Mouse (Mus musculus): Measurements from ENCODE around the gene Lipc. TPM values are rescaled to one million over a fixed set of nuclear protein-coding genes. Genes with fewer than 3 reads are reported as not detected.

Gene Lipc
- polyA plus RNA-seq, 1 experiment from 2014 or later = not detected

DNA sequence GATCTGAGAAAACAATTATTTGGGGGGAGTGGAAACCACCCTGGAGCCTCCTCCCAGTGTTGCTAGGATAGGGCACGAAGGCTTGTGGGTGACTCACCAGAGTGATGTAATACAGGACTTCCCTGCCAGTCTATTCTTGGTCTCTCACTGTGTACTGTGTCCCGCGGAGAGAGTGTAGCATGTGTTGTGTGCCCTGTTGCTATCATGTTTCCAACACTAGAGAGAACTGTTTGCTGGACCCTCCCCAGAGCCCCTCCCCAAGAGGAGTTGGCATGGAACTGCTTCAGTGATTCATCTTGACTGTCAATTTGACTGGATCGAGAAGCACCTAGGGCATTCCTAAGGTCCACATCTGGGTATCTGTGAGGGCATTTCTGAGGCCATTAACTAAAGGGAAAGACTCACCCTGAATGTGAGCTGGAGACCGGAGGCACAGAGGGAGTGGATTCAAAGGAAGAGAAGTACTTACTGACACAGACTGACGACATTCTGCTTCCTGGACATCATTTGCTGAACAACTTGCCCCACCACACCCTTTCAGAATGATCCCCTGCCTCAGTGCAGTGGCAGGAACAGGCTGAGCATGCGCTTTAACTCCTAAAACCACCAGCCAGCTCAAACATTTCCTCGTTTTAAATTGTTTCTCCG is 9.2 kb downstream of the Lipc start:
- Histone ChIP-seq H3K9me3 (ENCODE audit: control insufficient read depth, low read length) (no peaks in the 10 kb centered on the region), H3K4me1 (replicated peaks; ENCODE audit: control insufficient read depth, insufficient read depth, low read length) (no peaks in the 10 kb centered on the region), H3K4me3 (ENCODE audit: low read depth, low read length) (no peak overlapping the region), H3K27me3 (ENCODE audit: control insufficient read depth, insufficient read depth, low read length) (no peaks in the 10 kb centered on the region), H3K4me2 (ENCODE audit: low read depth, low read length, severe bottlenecking) (no peak overlapping the region), H3K27ac (ENCODE audit: low read depth, low read length) (no peak overlapping the region), H3K36me3 (ENCODE audit: control insufficient read depth, insufficient read depth, low read length) (no peaks in the 10 kb centered on the region), H3K9ac (ENCODE audit: low read length) (no peak overlapping the region)
- no peak for ATAC-seq (replicated peaks; ENCODE audit: low FRiP score)
- WGBS = 86% methylated on average over 9 of the region's 9 CpGs
- DNase-seq (ENCODE audit: low spot score) = no peak

DNA sequence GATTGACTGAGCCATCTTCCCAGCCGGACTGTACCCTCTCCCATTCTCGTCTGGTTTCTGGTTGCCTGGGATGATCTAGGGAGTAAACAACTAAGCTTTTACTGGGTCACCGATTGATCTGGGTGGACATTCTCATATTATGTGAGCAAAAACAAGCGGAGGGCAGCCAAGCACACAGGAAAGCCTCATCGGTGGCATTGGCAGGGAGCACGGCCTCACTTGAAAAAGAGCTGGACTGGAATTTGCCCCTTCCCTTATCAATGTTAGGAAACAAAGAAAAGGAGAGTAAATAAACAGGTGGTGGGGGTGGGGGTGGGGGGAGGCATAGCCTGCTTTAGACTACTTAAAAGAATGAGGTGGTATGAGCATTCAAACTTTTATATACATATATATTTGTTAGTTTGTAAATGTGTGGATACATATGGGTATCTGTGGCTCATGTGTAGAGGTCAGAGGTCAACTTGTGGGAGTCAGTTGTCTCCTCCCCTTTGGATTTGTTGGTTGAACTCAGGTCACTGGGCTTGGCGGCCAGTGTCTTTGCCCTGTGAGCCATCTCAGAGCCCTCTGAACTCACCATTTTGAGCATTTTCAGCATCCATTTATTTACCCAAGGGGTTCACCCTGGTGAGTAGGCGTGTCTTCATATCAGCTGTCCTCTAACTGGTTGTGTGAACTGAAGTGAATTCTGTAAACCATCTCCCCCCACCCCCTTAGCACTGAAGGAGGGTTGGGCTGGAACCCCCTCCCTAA is 12.1 kb downstream of the Lipc start:
- DNase-seq (ENCODE audit: low spot score) = no peak
- H3K4me2 ChIP-seq (ENCODE audit: low read depth, low read length, severe bottlenecking) = no peak overlapping the region
- H3K9ac ChIP-seq (ENCODE audit: low read length) = no peak overlapping the region
- no peaks in the 10 kb centered on the region for H3K9me3 ChIP-seq (ENCODE audit: control insufficient read depth, low read length)
- no peaks in the 10 kb centered on the region for H3K4me1 ChIP-seq (replicated peaks; ENCODE audit: control insufficient read depth, insufficient read depth, low read length)
- no peak overlapping the region for H3K4me3 ChIP-seq (ENCODE audit: low read depth, low read length)
- no peaks in the 10 kb centered on the region for H3K27me3 ChIP-seq (ENCODE audit: control insufficient read depth, insufficient read depth, low read length)
- 88% methylated on average over 8 of the region's 8 CpGs for WGBS
- no peaks in the 10 kb centered on the region for H3K36me3 ChIP-seq (ENCODE audit: control insufficient read depth, insufficient read depth, low read length)
- no peak for ATAC-seq (replicated peaks; ENCODE audit: low FRiP score)
- H3K27ac ChIP-seq (ENCODE audit: low read depth, low read length) = no peak overlapping the region

DNA sequence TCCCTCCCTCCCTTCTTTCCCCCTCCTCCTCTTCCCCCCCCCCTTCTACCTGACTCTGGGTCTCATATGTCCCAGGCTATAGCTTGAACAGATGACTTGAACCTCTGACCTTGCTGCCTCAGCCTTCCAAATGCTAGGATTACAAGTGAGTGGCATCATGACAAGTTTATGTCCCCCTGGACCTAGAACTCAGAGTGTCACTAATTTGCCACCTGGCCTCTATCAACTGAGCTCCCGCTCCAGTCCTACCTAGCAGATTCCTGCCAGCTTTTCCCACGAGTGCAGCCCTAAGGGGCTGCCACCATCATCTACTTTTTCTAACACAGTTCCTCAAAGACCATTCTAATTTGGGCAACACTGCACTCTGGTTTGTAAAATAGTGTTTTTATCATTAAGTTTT is 13.2 kb downstream of the Lipc start:
- H3K9me3 ChIP-seq (ENCODE audit: control insufficient read depth, low read length) = no peaks in the 10 kb centered on the region
- no peak overlapping the region for H3K27ac ChIP-seq (ENCODE audit: low read depth, low read length)
- WGBS = 83% methylated on average over 2 of the region's 2 CpGs
- H3K27me3 ChIP-seq (ENCODE audit: control insufficient read depth, insufficient read depth, low read length) = no peaks in the 10 kb centered on the region
- no peak for ATAC-seq (replicated peaks; ENCODE audit: low FRiP score)
- H3K9ac ChIP-seq (ENCODE audit: low read length) = no peak overlapping the region
- H3K36me3 ChIP-seq (ENCODE audit: control insufficient read depth, insufficient read depth, low read length) = no peaks in the 10 kb centered on the region
- H3K4me2 ChIP-seq (ENCODE audit: low read depth, low read length, severe bottlenecking) = no peak overlapping the region
- no peak for DNase-seq (ENCODE audit: low spot score)
- no peak overlapping the region for H3K4me3 ChIP-seq (ENCODE audit: low read depth, low read length)
- H3K4me1 ChIP-seq (replicated peaks; ENCODE audit: control insufficient read depth, insufficient read depth, low read length) = no peaks in the 10 kb centered on the region

DNA sequence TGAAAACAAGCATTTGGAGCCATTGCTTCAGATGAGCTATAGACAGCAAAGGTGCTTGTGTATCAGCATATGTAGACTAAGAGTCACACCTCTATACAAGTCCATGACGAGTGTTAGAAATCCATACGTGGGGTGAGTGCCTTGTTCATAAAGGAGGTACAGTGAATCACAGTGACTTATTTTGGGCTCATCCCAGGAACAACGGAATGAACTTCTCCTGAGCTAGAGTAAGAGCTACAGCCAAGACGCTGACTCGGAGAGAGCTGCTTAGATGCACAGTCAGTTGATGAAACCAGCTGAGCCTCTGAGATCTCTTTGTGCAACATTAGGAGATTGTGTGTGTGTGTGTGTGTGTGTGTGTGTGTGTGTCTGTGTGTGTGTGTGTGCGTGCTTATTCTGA is 13.9 kb downstream of the Lipc start:
- WGBS = 90% methylated on average over 6 of the region's 6 CpGs
- no peak overlapping the region for H3K9ac ChIP-seq (ENCODE audit: low read length)

DNA sequence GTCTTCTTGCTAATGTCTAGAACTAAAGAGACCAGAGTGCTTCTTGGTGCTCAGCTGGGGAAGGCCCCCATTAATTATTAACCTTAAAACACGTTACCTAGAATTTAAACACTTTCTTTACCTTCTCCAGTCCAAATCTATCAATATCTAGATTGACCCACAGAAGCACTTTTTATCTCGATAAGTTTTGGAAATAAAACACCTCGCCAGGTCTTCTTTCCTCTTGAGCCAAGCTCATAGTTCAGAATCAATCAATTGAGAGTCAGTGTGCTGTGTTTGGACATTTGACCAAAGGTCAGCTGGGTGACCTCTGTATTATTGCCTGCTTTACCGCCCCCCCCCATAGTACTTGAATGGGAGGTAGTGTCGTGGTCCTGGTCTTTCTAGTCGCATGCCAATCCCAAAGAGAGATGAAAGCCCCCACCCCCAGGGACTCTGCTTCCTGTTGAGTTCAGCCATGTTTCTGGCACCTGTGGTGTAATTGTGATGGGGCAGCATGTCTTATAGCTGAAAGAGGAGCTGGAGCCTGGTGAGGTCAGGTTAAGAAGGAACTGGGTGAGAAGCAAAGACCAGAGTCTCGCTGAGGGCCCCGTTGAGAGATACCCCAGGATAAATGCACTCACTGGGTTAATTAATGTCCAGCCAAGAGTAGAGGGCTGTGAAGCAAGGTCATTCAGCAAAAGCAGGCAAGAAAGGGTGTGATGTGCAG is 17.3 kb downstream of the Lipc start:
- Histone ChIP-seq H3K9ac (ENCODE audit: low read length) (no peak overlapping the region), H3K27me3 (ENCODE audit: control insufficient read depth, insufficient read depth, low read length) (no peaks in the 10 kb centered on the region), H3K4me2 (ENCODE audit: low read depth, low read length, severe bottlenecking) (no peak overlapping the region), H3K27ac (ENCODE audit: low read depth, low read length) (no peak overlapping the region), H3K4me3 (ENCODE audit: low read depth, low read length) (no peak overlapping the region), H3K4me1 (replicated peaks; ENCODE audit: control insufficient read depth, insufficient read depth, low read length) (no peaks in the 10 kb centered on the region), H3K36me3 (ENCODE audit: control insufficient read depth, insufficient read depth, low read length) (no peaks in the 10 kb centered on the region), H3K9me3 (ENCODE audit: control insufficient read depth, low read length) (no peaks in the 10 kb centered on the region)
- ATAC-seq (replicated peaks; ENCODE audit: low FRiP score) (no peak), DNase-seq (ENCODE audit: low spot score) (no peak)
- 64% methylated on average over 8 of the region's 8 CpGs for WGBS

More for the DNA sequence above, 13.9 kb downstream of the Lipc start:
- Histone ChIP-seq H3K9me3 (ENCODE audit: control insufficient read depth, low read length) (no peaks in the 10 kb centered on the region), H3K4me2 (ENCODE audit: low read depth, low read length, severe bottlenecking) (no peak overlapping the region), H3K27me3 (ENCODE audit: control insufficient read depth, insufficient read depth, low read length) (no peaks in the 10 kb centered on the region), H3K4me1 (replicated peaks; ENCODE audit: control insufficient read depth, insufficient read depth, low read length) (no peaks in the 10 kb centered on the region), H3K27ac (ENCODE audit: low read depth, low read length) (no peak overlapping the region), H3K36me3 (ENCODE audit: control insufficient read depth, insufficient read depth, low read length) (no peaks in the 10 kb centered on the region), H3K4me3 (ENCODE audit: low read depth, low read length) (no peak overlapping the region)
- no peak for ATAC-seq (replicated peaks; ENCODE audit: low FRiP score)
- DNase-seq (ENCODE audit: low spot score) = no peak

DNA sequence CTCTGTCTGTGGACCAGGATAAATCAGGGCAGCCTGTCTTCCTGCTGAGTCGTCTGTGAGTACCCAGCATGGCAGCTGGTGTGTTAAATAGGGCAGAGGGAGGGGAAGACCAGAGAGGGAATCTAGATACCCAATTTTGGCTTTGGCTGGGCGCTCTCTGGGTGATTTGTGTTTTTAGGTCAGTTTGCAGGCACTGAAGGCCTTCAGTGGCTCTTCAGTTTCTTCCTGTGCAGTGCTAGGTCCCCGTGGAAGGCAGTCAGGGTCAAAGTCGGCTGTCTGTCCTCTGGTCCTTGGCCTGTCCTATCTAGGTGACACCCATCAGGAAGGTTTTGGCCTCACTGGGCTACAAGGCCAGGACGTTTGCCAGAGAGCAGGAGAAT is 21.4 kb downstream of the Lipc start:
- Histone ChIP-seq H3K4me2 (ENCODE audit: low read depth, low read length, severe bottlenecking) (no peak overlapping the region), H3K9me3 (ENCODE audit: control insufficient read depth, low read length) (no peaks in the 10 kb centered on the region), H3K27me3 (ENCODE audit: control insufficient read depth, insufficient read depth, low read length) (no peaks in the 10 kb centered on the region), H3K36me3 (ENCODE audit: control insufficient read depth, insufficient read depth, low read length) (no peaks in the 10 kb centered on the region), H3K9ac (ENCODE audit: low read length) (no peak overlapping the region), H3K4me1 (replicated peaks; ENCODE audit: control insufficient read depth, insufficient read depth, low read length) (no peaks in the 10 kb centered on the region), H3K4me3 (ENCODE audit: low read depth, low read length) (no peak overlapping the region), H3K27ac (ENCODE audit: low read depth, low read length) (no peak overlapping the region)
- 78% methylated on average over 5 of the region's 5 CpGs for WGBS
- no peak for ATAC-seq (replicated peaks; ENCODE audit: low FRiP score)
- no peak for DNase-seq (ENCODE audit: low spot score)

DNA sequence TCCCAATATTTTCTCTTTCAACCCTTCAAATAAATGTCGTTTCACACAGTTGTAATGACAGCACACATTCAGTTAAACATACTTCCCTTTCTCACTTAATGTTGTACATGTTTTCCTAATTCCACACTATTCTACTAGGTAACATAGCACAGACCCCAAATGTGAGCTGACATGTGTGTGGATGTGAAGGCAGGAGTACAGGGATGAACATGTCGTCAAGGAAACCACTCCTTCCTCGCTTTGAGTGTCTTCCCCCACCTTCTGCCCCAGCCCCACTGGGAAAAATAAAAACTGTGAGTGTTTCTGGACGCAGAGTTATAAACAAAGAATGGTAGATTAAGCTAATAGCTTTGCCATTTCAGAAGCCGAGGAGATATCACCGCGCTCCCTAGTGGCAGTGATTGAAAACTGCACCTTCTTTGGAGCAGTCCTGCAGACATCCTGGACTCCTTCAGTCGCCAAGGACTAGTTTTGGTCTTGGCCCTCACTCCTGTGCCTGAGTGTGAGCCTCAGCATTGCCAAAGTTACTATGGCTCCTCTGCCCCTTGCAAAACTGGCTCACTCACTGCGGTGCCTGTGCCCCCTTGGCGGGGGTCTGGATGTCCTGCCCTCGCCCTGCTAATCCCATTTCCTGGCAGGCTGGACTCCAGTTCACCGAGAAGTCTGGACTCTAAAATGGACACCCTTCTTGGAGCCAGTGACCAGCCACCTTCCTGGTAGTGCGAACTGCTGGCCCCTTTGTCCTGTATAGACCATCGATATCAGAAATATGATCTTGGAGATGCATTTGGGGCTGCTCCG is 22.0 kb downstream of the Lipc start:
- H3K36me3 ChIP-seq (ENCODE audit: control insufficient read depth, insufficient read depth, low read length) = no peaks in the 10 kb centered on the region
- no peak overlapping the region for H3K9ac ChIP-seq (ENCODE audit: low read length)
- ATAC-seq (replicated peaks; ENCODE audit: low FRiP score) = no peak
- H3K4me2 ChIP-seq (ENCODE audit: low read depth, low read length, severe bottlenecking) = no peak overlapping the region
- no peak overlapping the region for H3K27ac ChIP-seq (ENCODE audit: low read depth, low read length)
- DNase-seq (ENCODE audit: low spot score) = peak; percentile 55
- no peaks in the 10 kb centered on the region for H3K9me3 ChIP-seq (ENCODE audit: control insufficient read depth, low read length)
- WGBS = 60% methylated on average over 15 of the region's 15 CpGs
- no peaks in the 10 kb centered on the region for H3K27me3 ChIP-seq (ENCODE audit: control insufficient read depth, insufficient read depth, low read length)
- H3K4me3 ChIP-seq (ENCODE audit: low read depth, low read length) = no peak overlapping the region
- H3K4me1 ChIP-seq (replicated peaks; ENCODE audit: control insufficient read depth, insufficient read depth, low read length) = no peaks in the 10 kb centered on the region

DNA sequence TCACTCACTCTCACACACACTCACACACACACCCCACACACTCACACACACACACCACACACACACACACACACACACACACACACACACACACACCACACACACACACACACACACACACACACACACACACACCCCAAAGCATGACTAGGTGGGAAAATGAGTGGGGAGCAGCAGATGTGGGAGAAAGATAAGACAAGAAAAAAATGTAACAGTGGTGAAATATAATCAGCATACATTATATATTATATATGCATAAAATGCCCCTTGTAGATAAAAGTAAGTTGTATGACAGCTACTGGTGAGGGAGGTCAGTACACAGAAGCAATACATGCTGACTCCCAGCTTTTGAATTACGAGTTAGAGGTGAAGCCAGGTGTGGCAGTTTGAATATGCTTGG is 23.6 kb downstream of the Lipc start:
- Histone ChIP-seq H3K27me3 (ENCODE audit: control insufficient read depth, insufficient read depth, low read length) (no peaks in the 10 kb centered on the region), H3K36me3 (ENCODE audit: control insufficient read depth, insufficient read depth, low read length) (no peaks in the 10 kb centered on the region), H3K4me2 (ENCODE audit: low read depth, low read length, severe bottlenecking) (no peak overlapping the region), H3K27ac (ENCODE audit: low read depth, low read length) (no peak overlapping the region), H3K9me3 (ENCODE audit: control insufficient read depth, low read length) (no peaks in the 10 kb centered on the region), H3K9ac (ENCODE audit: low read length) (no peak overlapping the region), H3K4me1 (replicated peaks; ENCODE audit: control insufficient read depth, insufficient read depth, low read length) (no peaks in the 10 kb centered on the region), H3K4me3 (ENCODE audit: low read depth, low read length) (no peak overlapping the region)
- DNase-seq (ENCODE audit: low spot score) = no peak
- WGBS = 90% methylated on average over 1 of the region's 1 CpGs
- ATAC-seq (replicated peaks; ENCODE audit: low FRiP score) = no peak
